Mouse (Mus musculus) adrenal gland, postnatal 10 days (tissue): ENCODE results near the gene Park7. TPM values are rescaled to one million over a fixed set of nuclear protein-coding genes. Genes with fewer than 3 reads are reported as not detected.
"Not testable (repeated sequence)": the region's sequence is repeated elsewhere in the genome, so short reads cannot be mapped to it uniquely, and the experiment has no call there.

Source experiments
- DNase-seq: peaks from one replicate; pipeline ENCODE4 v3.0.0; 2021; ENCODE audit warnings: mixed read lengths
- total RNA-seq, 2 experiments: library from RNA; stranded (reverse); gene quantifications; 2 replicates each; pipeline ENCODE4 v1.2.3; 2021

Park7 gene
- total RNA-seq, 2 experiments from 2014 or later = 242 to 261 TPM

- not testable (repeated sequence) for DNase-seq
These were observed 39.8 kb downstream of the Park7 start for GRCm38 (mm10) chr4:150874416-150874815.

DNA sequence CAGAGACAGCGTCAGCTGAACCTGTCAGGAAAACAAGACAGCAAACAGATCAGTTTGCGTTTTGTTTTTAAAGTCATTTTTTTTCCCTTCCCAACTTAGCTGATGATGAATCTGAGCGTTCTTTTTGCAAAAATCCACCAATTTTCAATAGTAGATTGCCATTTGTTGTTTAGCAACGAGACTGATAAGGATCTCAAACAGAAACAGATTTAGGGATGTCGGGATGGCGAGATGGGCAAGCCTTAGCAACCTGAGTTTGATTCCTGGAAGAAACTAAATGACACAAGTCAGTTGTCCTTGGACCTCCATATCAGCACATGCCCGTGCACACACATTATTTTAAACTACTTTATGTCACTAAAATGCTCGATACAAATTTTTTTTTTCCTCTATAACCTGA lies 41.6 kb downstream of the Park7 start:
- no peak for DNase-seq

DNA sequence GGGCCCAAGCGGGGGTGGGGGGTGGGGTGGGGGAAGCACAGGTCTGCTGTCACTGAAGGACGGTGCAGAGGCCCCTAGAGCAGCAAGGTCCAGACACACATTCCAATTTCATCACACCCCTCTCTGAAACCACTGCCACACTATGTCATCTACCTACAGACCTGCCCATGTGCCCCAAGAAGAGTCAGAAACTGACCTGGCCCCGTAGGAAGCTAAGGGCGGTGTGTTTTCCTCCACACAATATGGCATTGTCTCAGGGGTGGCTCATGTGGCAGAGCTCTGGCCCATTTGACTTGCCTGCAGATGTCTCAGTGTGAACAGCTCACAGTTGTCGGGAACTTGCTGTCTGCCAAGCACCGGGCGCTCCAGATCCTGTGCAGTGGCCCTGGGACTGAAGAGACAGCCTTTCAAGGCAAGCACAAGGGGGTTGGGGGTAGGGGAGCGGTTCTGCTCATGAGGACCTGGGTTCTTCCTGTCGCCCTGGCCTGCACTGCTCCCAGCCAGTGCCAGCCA lies 42.0 kb downstream of the Park7 start:
- peak; percentile 67 for DNase-seq

DNA sequence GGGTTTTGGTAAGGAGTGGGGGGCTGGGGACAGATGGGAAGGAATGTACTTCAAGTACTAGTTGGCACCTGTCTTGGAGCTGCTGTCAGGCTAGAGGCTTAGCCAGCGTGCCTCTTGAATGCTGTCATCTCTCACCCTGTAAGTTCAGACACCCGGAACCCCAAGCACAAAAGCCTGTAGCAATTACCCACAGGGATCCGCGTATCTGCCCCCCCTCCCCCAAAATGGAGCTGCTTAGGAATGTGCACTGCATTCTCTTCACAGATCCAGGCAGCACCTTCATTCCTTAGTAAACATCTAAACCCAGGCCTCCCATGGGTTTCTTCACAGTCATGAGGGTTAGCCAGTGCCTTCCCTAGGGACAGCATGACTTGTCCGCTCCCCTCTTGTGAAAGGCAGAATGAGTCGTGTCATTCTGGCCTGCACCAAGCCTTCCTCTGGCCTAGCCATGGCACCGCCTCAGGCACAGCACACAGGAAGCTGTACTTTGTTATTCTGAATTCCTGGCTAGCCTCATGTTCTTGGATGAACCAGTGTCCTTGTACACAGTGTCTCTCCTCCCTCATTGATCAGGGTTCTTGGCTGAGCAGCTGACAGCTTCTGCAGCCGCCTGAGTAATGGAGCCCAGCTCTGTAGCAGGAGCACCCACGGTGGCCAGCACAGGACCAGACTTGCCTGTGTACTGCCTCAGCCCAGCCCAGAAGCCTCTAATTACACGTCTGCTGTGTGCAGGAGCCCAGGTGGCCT lies 42.7 kb downstream of the Park7 start:
- DNase-seq = peak; percentile 80

DNA sequence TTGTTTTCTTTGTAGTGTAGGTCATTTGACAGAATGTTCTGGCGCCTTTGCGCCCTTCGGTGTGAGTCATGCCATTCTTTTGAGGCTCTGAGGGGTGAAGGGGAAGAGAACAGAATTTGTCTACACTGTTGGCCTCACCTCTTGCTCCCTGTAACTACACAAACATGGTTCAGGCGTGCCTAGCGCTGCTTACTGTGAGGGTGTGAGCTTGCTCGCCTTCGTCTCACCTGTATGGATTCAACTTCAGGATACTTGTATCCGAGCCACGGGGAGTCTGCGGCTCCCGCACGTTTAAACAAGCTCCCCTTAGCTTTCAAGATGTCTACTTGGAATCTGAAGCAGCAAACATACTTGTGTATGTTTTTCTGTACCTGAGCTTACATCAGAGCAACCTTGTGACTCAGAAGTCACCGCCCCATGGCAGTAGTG lies 43.3 kb downstream of the Park7 start:
- peak; percentile 23 for DNase-seq

DNA sequence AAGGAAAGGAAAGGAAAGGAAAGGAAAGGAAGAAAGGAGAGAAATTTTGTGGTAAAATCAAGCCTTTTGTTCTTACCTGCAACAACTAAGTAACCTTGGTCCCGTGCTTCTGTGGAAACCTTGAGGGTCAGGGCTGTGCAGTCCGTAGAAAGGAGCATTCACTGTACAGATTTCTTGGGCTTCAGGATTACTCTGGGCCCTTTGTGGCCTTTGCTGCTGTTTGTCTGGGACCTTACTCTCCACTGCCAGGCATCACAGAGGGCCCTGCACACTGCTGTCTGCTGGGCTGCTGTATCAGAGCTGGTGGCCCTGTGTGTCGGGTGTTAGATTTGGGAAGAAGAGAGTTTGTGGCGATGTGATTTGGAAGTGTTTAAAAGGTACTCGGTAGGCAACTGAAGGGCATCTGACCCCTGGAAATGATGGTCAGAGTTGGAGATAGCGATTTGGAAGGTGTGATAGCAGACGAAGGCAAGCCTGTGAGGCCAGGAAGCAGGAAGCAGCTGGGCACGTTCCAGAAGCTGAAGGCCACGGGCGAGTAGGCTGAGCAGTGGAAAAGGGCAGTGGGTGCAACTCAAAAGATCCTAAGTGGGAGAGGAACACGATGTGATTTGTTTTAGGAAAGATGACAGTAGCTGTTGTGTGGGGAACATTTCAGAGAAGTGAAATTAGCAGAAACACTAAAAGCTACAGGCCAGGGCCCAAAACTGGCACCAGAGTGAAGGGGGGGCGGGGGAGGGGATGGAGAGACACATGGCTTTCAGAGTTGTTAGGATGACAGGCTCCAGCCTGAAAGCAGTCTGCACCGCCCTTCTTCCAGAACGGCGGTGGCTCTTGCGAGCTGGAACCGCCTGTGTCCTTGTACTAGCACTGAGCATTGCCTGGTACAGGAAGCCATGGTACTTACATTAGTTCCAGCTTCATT lies 44.7 kb downstream of the Park7 start:
- peak; percentile 70 for DNase-seq

DNA sequence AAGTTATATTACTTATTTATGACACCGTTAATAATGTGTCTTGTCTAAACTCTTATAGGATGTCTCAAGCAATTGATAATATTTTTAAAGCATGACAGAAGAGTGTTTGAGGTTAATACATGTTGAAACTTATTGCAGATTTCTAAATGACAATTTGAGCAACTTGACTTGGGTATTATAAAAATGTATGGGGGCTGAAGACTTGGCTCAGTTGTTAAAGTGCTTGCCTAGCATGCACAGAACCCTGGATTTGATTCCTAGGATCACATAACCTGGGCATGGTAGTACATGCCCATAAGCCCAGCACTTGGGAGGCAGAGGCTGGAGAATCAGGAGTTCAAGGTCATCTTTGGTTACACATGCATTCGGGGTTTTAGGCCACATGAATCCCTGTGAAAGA lies 45.4 kb downstream of the Park7 start:
- DNase-seq = no peak

GRCm38 (mm10) chr4:150868161-150868560 lies 46.1 kb downstream of the Park7 start:
- DNase-seq = no peak

GRCm38 (mm10) chr4:150866494-150866893 lies 47.7 kb downstream of the Park7 start:
- DNase-seq = no peak

GRCm38 (mm10) chr4:150866069-150866468 lies 48.2 kb downstream of the Park7 start:
- no peak for DNase-seq

- DNase-seq = no peak
These were observed 48.9 kb downstream of the Park7 start for GRCm38 (mm10) chr4:150865371-150865770.

DNA sequence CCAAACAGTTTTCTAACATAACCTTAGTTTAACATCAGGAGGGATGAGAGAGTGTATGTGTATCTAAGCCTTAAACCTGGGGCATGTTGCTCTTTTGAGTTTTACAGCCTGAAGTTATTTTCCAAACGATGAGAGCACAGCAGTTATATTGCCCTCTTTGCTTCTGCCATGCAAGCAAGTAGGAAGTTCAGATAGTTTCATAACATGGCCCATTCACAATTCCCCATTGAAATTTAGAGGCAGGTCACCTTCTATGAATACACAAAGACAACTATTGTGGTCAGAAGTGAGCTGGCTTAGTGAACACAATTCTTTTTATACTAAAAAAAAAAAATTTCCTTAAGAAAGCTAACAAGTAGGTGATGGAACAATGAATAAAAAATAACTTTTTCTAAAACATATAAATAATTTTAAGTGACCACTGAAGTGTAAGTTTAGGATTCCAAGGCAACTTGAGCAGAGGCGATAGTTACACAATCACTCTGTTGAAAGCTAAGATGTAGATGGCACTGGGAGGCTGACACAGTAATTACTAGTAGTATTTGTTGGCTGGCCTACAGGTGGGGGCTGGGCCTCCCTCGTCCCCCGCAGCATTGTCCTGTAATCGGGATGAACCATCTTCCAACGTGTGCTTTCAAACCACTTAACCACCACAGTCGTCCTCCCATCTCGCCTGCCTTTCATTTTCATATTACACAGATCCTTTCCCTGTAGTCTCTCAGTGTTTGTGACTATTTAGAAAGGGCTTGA lies 51.4 kb downstream of the Park7 start:
- no peak for DNase-seq

GRCm38 (mm10) chr4:150861161-150861560 lies 53.1 kb downstream of the Park7 start:
- no peak for DNase-seq

DNA sequence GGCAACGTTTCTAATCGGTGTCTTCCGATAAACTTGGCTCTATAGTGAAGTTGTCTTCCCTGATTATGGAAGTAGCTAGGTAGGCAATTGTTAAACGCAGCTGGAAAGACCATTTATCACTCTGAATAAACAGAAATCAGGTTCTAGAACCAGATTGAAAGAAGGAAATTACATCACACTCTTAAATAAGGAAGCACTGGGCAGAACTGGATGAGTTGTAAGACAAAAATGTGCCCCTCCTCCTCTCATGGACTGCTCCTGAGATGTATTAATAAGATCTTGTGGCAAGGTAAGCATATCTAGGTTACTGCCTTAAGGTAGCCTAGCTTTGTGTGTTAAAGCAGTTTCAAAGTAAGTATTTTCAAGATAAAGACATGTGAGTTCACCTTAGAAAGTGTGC lies 53.7 kb downstream of the Park7 start:
- no peak for DNase-seq

DNA sequence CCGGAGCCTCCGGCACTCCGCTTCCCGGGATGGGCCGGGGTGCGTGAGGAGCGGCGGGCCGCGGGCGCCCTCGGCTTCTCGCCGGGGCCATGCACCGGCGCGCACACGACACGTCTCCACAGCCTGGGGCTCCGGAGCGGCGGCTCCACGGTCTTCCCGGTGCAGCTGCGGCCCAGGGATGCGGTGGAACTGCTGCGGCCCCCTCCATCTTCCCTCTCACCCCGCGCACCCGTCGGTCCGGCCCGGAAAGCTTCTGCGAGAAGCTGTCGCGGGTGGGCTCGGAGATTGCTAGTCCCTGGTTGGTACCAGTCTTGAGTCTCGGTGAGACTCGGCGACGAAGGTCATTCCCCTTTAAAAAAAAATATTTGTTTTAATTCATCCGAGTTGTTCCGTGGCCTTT lies 58.9 kb downstream of the Park7 start:
- DNase-seq = no peak

- DNase-seq = peak; percentile 98
These were observed 59.4 kb downstream of the Park7 start for GRCm38 (mm10) chr4:150854839-150855246.

DNA sequence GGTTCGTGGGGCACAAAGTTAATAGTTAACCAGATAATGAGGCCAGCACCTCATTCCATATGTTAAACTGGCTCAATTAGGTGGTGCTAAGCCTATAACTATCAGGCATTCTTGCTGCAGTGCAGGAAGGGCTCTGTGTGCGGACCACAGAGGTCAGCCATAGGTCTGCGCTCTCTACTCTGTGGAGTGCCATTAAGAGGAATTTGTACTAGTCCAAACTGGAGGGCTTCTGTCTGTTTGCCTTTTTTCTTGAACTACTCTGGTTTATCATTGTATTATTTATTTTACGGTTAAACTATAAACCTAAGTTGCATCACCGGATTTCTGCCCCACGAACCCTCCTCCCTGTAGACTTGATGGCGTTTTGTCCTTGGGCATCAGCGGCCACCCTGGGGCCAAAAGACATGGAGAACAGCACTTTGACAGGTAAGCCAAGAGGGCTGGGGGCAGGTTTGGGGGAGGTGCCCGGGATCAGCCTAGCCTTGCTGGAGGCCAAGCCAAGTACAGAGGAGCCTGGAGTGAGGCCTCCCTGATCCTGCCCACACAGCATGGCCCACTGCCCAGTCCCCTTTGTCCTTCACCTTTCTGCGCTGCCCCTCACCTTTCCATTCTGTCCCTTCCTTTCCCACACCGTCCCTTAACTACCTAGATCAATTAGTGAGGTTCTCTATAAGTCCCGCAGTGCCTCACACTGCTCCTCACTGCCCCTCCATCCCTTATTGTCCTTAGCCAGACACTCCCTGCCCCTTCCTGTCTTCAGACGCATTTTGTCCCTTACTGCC lies 60.4 kb downstream of the Park7 start, which contains the start of gene Errfi1:
Errfi1 (plus strand) TSS at position 240 of the 782 bp plus-strand sequence.
- DNase-seq = peak; percentile 44

- DNase-seq = no peak
These were observed 61.8 kb downstream of the Park7 start for GRCm38 (mm10) chr4:150852479-150852878.

- DNase-seq = no peak
These were observed 62.2 kb downstream of the Park7 start for GRCm38 (mm10) chr4:150852045-150852444.

GRCm38 (mm10) chr4:150850893-150851292 lies 63.3 kb downstream of the Park7 start:
- no peak for DNase-seq

DNA sequence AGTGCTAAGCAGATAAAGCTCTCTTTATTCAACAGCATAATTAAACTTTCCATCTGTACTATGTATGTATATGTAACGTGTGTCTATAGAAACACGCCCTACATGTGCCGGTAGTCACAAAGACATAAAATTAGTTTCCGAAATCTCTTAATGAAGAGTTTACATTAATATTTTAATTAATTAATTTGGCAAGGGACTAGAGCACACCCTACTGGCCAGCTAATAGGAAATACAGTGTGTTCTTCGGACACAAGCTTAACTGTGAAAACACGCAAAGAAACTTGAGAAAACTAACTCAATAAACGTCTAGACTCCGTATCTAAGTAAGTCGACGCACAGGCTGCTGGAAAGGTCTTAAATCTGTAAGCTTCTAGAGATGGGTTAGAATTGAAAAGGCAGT lies 64.3 kb downstream of the Park7 start:
- DNase-seq = no peak
